Mouse (Mus musculus) heart, adult 8-10 months (tissue): ENCODE results near the gene Dock8. TPM values are rescaled to one million over a fixed set of nuclear protein-coding genes. Genes with fewer than 3 reads are reported as not detected.

Experiments
- DNase-seq: peaks from one replicate; pipeline ENCODE4 v3.0.0; 2022; ENCODE audit warnings: low spot score
- total RNA-seq, 4 experiments: library from RNA; stranded (reverse); gene quantifications; 2 replicates each; pipeline ENCODE4 v1.2.4; 2022

Gene Dock8
- 10 to 100 TPM; 17.9 to 22.7 (median 22.2) TPM for total RNA-seq

DNA sequence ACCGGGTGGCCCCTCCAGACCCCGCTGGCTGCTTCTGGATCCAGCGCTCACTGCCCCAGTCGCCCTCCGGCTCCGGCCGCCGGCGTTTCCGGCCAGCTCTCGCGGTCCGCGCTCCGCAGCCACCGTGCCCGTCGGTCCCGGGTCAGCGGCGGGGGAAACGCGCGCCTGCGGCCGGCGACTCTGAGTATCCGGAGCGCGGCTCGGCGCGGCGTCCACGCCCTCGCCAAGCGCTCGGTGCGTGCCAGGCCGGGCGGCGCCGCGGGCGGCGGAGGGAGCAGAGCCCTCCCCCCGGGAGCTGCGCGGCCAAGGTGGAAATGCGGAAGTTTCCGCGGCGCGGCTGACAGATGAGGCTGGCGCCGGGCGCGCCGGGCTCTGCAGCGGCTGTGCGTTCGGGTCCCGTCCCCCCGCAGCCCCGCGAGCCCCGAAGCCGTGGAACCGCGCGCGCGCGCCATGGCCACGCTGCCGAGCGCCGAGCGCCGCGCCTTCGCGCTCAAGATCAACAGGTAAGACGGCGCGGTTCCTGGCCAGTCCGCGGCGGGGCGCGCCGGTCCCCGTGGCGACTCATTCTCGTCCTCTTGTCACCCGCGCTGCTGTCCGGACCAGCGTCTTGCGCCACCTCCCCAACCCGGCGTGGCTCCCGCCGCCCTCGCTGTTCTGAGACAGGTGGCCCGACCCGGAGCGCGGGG lies at the start of gene Dock8:
Gene Dock8 (plus strand): TSS at position 334 of the 686 bp plus-strand sequence.
- peak; percentile 60 for DNase-seq

DNA sequence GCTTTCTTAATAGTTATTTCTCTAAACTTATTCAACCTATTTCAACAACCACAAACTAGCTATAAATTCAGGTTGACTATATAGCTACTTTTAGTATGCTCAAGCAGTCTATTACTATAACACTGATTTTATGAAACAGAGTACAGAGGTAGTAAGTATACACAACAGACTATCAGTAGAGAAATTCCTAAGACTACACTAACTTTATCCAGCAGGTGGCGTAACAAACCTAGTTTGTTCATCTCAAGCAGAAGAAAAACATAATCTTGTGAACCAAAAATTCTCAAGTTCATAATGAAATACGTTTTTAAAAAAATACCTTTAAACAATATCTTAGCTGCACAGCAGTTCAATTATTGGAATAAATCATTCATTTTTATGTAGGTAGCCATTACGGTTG lies 40.8 kb upstream of the Dock8 start:
- DNase-seq = peak; percentile 62

- DNase-seq = peak; percentile 97
Observed at GRCm38 (mm10) chr19:24961172-24961962, 38.0 kb upstream of the Dock8 start, which contains the start of gene Cbwd1. Gene Cbwd1, minus strand, starts transcription at chr19:24961610.

DNA sequence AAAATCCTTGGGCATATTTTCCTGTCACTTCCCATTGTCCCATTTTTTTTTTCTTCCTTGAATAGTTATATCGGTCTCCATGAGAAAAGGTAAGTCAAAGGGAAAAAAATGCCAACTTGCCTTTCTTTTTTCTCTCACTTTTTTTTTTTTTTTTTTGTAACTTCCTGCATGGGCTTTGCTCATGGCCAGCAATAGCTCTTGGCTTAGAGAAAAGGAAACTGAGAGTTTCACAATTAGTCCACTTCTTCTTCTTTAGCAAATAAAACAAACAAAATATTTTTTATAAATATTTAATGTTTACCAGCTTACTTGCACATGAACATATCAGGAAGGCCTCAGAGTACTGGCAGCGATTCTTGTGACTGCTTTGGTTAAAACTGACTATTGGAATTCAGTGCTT lies 33.1 kb upstream of the Dock8 start:
- no peak for DNase-seq

- DNase-seq = no peak
Observed at GRCm38 (mm10) chr19:24966941-24967340, 32.4 kb upstream of the Dock8 start.

- no peak for DNase-seq
Observed at GRCm38 (mm10) chr19:24971307-24971706, 28.0 kb upstream of the Dock8 start.

DNA sequence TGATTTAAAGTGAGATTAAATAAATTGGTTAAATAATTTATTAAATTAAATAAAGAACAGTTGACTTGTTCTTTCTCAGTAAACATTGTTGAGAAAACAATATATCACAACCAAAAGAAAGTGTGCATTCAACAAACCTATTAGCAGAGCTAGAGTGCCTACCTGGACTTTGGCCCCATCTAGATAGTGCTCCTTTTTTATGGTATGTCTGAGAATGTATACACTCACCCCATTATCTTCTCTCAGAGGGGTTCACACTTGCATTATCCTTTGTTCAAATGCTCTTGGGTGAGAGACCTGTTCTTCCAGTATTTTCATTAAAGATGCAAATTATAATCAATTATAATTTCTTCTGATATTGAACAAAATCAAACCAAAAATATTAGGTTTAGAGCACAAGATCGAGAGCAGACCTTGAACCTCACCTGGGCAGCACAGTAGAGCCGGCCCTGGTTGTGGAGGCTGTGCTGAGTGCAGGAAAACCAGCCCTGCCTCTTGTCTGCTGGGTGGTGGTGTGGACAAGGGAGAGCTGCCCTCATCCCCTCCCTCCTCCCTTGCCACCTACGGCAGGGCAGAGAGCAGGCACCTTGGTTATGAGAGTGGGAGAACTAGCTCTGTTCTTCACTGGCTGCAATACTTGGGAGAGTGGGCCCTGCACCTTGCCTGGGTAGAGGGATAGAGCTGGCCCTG lies 26.5 kb upstream of the Dock8 start:
- DNase-seq = no peak

DNA sequence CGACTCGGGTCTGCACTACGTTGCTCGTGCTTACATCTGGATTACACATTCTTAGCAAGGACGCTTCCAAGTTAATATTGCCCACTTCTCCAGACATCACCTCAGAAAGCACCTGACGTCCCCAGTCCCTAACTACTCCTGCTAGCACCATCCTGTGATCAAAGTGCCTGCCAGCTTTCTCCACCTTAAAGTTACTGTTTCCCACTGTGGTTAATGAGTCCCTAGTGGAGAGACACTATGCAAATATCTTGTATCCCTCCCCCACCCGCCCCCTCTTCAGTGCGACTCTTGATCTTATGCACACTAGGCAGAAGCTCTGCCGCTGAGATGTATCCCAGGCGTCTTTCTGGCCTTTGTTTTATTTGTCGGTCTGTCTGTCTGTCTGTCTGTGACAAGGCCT lies 21.3 kb upstream of the Dock8 start:
- no peak for DNase-seq

DNA sequence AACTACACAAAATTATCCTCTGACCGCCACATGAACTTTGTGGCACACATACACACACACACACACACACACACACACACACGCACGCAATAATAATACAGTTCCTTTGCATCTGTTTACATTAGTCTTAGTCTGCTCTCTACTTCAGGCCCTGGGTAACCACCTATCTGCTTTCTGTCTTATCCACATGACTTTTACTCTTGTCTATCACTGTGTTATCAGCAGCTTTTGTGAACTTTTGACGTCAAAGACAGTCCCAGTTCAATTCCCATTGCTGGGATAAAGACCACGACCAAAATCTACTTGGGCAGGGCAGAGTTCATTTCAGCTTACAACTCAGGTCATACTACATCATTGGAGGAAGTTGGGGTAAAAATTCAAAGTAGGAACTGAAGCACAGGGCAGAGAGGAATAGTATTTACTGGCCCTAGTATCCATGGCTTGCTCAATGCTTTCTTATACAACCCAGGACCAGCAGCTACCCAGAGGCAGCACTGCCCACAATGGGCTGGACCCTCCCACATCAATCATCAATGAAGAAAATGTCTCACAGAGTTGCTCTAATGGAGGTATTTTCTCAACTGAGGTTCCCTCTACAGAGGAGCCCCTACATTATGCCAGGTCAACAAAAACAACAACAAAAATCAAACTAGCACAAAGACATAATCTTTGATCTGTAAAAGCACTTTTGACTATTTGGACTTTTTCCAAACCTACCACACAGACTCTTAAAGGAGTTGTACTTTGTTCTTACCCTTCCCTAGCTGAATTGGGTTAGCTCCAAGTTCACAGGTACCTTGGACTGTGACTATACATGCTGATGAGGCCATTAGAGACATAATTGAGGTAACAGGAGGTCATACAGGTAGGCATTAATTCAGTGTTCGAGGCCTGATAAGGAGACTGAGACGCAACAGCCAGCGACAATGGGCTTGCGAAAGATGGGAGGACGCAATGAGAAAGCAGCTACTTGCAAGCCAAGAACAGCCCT lies 20.2 kb upstream of the Dock8 start:
- no peak for DNase-seq

DNA sequence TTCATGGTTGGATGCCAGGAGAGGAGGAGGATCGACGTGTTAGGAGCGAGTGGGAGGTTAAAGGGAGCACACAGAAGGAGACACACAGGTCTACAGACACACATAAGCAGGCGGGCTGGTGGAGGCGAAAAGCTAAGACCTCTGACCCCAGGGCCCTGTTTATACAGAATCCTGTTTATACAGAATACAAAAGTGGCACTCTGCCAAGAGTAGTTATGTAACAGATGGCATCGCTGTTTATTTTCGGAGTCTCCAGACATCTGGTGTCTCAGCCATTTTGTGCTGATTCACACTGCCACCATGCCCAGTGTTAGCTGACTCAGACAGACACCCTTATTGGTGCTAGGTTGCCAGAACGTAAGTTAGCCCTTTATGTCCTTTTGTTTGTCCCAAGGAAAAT lies 18.0 kb upstream of the Dock8 start:
- no peak for DNase-seq

GRCm38 (mm10) chr19:24983050-24983449 lies 16.3 kb upstream of the Dock8 start:
- no peak for DNase-seq

GRCm38 (mm10) chr19:24983857-24984498 lies 15.4 kb upstream of the Dock8 start:
- no peak for DNase-seq

GRCm38 (mm10) chr19:24985045-24985444 lies 14.3 kb upstream of the Dock8 start:
- no peak for DNase-seq

- DNase-seq = no peak
Observed at GRCm38 (mm10) chr19:24987355-24987754, 12.0 kb upstream of the Dock8 start.

DNA sequence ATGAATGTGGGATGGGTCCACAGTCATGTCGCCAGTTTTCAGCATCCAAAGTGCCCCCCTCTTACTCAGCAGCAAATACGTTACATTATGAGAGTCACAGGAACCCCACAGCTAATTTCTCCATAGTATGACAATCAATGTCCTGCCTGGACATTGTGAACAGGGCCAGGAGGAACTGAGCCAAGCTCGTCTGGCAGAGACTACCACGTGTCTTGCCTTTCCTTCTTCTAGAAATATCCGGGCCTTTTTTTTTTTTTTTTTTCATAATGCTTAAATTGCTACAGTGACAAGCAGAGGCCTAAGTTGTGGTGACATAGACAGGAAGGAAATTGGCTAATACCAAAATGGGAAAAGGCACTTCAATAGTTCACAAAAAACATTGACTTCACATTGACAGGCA lies 10.5 kb upstream of the Dock8 start:
- DNase-seq = no peak

DNA sequence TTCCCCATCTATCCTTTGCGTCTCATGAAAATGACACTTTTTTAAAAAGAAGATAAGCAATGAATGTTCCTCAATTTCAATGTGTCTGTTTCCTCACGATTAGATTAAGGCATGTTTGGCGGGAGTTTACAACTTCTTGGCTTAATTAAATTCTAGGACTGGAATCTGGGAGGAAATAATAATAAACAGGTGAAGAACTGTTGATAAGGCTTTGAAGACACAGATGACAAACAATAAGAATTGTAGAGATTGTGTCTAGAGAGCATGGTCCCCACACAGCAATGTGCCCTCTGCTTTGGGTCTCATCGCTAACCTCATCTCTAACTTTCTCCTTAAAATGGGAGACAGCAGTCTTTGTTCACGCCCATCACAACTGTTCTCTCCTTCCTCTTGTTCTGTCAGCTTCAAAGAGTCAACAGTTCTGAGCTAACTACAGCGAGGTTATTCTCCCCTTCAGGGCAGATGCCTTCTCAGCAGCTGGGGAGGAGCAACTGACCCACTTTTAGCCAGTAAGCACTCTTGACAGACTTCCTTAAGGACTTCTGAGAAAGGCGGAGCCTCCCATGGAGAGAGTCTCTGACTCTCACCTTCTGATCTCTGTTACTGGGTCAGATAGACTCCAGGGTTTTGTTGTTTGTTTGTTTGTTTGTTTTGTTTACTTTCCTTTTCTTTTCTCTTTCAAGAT lies 9.1 kb upstream of the Dock8 start:
- no peak for DNase-seq

DNA sequence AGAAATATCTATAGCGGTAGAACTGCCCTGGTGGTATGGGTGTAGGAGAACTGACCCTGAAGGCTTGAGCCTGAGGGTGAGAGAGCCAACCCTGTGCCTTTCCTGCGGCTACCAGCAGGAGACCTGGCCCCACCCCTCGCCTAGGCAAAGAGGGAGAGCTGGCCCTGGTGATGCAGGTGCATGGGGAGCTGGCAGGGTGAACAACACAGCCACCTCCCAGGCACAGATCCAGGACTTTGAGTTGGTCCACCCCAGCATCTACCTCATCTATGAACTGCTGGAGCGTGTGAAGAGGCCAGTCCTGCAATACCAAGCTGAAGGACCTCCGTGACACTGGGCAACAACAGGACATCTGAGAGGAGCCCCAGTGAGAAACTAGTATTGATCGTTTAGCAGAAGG lies 5.8 kb upstream of the Dock8 start:
- DNase-seq = no peak

DNA sequence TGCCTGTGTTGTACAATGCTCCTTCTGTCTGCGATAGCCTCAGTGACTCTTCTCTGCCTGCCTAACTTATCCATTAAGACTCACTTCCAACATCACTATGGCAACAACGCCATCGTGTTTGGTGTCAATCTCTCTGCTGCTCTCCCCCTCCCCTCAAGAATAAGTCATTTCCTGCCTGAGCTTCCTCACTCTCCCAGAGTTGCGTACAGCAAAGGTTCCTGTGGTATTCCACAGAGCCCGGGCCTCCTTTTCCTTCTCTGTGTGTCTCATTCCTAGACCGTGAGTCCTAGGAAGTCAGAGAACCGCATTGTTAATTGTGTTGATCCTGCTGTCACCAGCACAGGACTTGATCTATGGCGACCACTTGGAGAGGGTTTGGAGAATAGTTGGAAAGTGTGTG lies 4.4 kb upstream of the Dock8 start:
- DNase-seq = no peak

DNA sequence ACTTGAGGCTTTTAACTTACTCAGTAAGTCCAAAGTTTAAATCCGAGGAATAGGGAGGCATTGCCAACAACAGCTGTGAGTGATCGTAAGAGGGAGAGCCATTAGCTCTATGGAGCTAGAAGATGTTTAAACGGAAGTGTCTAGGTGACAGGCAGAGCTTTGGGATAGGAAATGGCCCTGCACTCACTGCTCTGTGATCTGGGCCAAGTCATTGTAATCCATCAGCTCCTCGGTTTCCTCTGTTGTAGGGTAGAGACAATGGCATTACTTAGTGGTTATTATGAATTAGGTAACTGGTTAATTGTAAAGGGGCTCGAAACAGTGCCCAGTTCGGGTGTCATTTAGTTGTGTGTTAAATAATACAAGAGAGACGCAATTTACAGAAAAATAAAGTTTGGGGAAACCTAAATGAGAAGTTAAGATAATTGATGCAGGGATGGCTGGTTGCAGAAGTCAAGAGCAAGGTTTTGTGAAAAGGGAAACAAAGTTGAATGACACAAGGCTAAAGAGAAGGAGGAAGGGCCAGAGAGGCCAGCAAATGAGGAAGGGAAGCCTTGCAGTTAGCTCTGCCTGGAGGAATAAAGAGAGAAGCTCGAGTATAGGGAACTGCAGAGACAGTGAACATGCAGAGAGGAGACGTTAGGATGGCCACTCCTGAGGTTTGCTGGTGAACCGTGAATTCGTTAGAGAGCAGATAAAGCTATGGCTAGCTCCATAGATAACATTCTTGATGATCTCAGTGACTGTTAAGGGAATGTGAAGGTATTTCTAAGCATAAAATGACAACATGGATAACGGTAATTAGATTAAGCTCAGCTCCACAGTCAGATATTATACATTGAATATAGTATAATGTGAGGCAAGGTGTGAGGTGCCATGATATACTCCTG lies 2.3 kb upstream of the Dock8 start:
- no peak for DNase-seq
